Mouse (Mus musculus) layer of hippocampus, adult 18-20 months (tissue): Measurements from ENCODE around the gene Sdc1. TPM values are rescaled to one million over a fixed set of nuclear protein-coding genes. Genes with fewer than 3 reads are reported as not detected.

ENCODE experiments used
- DNase-seq, 2 experiments: peaks; one replicate each; pipeline ENCODE4 v3.0.0; 2022; ENCODE audit warnings: low spot score in 2 of 2
- long read RNA-seq: library from polyadenylated mRNA; stranded (forward); transcript quantifications from one replicate; pipeline ENCODE4 v2.0.0, GENCODE M21; 2021
- total RNA-seq, 2 experiments: library from RNA; stranded (reverse); gene quantifications; 2 replicates each; pipeline ENCODE4 v1.2.3; 2021

The Sdc1 gene
- 1 to 10 TPM in 1 of 2 experiments, under 1 TPM in 1; 0.67 to 1.0 TPM for total RNA-seq
- long read RNA-seq, result 0 reads

DNA sequence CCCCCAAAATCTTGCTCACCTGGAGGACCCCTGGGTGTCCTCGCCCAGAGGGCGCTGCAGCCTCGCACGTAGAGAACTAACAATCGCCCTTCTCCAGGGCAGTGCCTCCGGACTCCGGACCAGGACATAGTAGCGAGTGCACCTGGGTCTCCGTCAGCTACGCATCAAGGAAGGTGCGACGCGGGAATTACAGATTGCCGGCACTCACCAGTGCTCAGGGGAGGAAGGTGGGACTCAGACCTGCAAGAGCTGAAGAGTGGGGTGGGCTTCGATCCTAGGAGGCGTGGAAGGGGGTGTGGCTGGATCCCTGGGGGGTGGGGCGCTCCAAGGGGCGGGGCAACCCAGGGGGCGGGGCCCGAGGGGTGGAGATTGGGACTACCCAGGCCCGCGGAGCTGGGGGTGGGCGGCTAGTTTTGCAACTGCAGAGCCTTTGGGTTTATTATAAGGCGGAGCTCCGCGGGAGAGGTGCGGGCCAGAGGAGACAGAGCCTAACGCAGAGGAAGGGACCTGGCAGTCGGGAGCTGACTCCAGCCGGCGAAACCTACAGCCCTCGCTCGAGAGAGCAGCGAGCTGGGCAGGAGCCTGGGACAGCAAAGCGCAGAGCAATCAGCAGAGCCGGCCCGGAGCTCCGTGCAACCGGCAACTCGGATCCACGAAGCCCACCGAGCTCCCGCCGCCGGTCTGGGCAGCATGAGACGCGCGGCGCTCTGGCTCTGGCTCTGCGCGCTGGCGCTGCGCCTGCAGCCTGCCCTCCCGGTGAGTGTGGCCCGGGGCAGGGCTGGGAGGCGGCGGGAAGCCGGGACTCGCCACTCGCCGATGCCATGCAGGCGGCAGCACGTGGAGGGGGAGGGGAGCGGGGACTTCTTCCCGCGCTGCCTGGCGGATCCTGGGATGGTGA lies at the start of gene Sdc1:
Gene Sdc1, plus strand, starts transcription at position 378 of the 898 bp plus-strand sequence.
- DNase-seq, result peak; percentile 7 to 9

DNA sequence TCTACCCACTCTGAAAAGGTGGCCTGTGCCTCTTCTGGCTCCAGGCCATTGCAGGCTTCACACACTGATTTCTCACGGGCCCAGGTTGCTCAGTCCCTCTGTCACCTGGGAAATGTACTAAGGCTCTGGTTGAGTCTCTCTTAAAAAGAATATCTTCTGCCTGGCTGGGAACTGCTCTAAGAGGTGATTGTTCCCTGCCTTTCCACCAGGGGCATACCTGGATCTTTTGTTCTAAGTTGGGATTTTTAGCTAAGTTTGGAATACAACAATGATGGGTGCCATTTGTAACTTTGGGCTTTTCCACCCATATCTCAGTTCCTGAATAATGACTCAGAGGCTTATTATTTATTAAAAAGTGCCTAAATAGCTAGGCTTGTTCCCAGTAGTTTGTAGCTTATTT lies 44.2 kb upstream of the Sdc1 start:
- no peak for DNase-seq

GRCm38 (mm10) chr12:8728739-8729138 lies 42.4 kb upstream of the Sdc1 start:
- DNase-seq, result no peak

DNA sequence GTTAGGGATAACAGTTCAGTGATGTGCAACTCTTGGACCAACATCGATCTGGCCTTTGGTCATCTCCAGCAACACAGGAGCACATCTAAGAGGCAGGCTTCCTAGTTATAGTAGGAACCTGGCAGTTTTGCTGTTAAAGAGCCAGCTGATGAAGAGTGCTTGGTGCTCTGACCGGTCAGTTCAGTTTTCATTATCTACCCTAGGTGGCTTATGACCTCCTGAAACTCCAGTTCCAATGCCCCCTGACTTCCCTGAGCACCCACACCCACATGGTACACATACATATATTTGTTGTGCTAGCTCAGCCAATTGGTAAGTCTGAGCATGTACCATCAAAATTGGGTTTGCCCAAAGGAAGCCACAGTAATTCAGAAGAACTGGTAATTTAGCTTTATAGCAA lies 17.5 kb upstream of the Sdc1 start:
- no peak for DNase-seq

DNA sequence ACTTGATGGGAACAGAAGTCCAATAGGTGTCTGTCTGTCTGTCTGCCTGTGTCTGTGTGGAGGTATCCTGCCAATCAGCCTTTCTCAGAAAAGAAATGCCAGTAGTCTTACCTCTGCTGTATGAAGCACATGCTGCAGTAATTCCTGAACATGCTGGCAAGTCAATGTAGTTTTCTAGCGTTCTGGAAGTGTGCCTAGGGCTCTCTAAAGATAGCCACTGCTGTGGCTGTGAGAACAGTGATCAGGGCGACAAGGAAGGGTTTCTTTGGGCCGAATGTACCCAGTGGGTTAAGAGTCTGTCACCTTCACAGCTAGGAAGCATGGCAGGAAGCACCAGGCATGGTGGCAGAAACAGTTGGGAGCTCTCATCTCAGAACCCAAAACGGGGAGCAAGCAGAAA lies 17.0 kb upstream of the Sdc1 start:
- DNase-seq, result no peak

GRCm38 (mm10) chr12:8758029-8758428 lies 13.1 kb upstream of the Sdc1 start:
- no peak for DNase-seq

DNA sequence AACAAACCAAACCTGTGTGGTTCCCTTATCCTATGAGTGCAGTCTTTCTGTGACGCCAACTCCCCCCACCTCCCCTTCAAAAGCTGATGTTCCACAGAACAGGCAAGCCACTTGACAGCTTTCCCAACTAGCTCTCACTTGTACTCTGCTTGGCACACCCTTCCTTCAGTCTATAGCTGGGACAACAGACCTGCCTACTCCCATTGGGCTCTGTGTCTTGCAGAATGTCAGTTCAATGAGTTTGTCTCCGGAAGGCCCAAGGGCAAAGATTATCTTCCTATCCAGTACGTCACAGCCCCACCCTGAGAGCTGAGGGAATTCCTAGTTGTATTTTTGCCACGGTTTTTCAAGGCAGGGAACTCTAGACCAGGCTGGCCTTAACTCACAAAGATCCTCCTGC lies 12.0 kb upstream of the Sdc1 start:
- DNase-seq, result no peak

DNA sequence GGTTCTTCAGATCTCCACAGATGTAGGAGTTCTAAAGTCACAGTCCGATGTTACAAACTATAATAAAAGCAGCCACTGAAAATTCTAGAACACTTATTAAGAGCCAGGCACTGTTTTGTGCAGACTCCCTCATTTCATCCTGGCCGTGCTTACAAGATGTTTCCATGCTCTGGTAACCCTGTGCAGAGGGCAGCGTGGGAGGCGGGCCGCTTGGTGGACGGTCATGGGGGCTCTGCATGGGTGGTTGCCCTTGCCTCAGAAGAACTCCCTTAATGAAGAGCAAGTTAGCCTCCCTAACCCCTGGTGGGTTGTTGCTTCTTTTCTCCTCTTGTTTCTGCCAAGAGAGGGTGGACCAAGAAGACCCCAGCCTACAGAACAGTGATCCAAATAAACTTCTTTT lies 11.3 kb upstream of the Sdc1 start:
- no peak for DNase-seq

DNA sequence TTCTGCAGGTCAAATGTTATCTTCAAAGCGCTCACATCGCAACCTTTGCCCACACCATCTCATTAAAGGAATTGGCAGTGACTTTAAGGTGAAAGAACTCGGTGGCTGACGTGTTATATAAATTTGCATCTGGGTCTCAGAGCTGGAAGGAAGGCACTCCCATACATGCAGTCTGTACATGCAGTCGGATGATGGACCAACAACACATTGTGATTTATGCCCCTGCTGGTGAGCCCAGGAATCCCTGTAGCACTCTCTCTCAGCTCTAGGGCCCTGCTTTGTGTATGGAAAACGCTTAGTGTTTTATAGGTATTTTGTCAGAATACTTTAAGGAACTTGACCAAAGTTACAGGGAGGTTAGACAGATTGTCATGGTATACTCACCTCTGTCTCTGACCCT lies 10.6 kb upstream of the Sdc1 start:
- no peak for DNase-seq

GRCm38 (mm10) chr12:8761058-8761457 lies 10.1 kb upstream of the Sdc1 start:
- DNase-seq, result no peak

DNA sequence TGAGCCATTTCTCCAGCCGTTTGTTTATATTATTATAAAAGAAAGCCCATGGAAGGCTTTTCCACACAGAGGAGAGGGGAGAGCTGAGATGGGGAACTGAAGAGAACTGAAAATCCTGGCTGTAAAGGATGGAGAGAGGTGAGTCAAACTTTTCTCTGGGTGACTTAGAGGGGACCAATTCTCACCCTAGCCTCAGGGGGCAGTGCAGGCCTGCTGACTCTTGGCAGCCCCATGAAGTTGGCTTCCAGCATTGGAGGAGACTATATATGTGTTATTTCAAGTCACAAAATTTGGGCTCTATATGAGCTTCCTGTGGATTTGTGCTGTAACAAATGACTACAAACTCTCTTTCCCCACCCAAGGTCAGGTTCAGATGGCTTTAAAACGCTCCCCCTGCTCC lies 8.5 kb upstream of the Sdc1 start:
- no peak for DNase-seq

DNA sequence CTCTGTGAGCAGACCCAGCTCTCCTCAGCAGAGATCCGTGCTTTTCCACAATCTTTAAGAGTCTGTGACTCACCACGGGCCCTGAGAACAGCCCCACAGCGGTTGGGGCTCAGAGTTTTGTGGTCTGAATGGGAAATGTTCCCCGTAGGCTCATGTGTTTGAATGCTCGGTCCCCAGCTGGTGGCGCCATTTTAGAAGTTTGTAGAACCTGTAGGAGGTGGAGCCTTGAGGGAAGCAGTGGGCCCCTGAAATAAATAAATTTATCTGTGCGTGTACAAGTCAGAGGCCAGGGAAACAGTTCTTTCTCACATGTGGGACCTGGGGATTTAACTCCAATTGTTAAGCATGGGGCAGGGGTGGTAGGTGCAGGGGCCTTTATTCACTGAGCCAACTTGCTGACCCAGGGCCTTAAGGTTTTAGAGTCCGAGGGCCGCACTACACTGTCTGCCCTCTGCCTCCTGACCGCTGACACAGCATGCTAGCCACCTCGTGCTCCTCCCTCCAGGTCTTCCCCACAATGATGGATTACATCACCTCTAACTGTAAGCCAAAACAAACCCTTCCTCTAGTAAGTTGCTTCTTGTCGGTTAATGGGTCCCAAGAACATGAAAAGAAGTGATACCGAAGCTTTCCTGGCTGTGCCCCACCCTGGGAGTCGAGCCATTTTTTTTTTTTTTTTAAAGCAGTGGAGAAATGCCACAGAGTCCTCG lies 6.7 kb upstream of the Sdc1 start:
- no peak for DNase-seq

DNA sequence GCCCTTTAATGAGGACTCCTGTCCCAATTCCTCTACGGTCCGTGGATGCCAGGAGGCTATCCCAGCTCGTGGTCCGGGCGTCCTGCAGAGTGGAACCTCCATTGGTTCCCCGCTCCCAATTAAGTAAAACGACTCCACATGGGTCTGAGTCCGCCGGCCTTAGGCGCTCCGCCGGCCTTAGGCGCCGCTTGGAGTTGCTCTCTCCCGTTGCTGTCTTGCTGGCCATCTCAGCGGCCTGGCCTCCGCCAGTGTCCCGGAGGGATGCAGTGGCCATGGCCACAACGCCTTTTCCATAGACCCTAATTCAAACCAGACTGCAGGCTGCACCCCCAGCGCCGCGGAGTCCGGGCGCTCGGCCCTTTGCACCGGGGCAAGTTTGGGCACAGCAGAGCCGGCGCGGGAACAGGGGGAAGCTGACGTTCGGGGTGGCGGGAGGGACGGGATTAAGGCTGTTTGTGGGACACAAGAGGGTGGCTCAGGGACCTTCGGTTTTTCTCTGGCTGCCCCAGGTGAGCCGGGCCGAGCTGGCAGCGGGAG lies 789 bp downstream of the Sdc1 start:
- DNase-seq, result no peak

- DNase-seq, result no peak
These were observed 1.5 kb downstream of the Sdc1 start for GRCm38 (mm10) chr12:8772451-8773143.

DNA sequence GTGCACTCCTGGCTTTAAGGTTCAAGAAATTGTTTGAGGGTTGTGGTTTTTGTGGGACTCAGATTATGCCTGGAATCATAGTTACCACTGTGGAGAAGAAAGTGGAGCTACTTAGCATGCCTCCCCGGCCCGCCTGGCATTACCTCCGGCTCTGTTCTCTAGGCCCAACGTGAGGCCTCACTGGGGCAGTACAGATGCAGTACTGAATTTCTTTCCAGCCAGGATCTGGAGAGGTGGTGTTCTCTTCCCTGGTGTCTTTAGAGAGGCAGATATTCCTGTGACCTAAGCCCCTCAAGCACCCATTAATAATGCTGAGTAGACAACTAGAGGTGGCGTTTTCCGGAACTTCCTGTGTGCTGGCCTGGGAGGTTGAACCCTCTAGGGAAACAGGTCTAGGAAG lies 2.2 kb downstream of the Sdc1 start:
- no peak for DNase-seq

- DNase-seq, result no peak
These were observed 3.1 kb downstream of the Sdc1 start for GRCm38 (mm10) chr12:8774183-8774582.

GRCm38 (mm10) chr12:8776206-8776605 lies 5.1 kb downstream of the Sdc1 start:
- no peak for DNase-seq

DNA sequence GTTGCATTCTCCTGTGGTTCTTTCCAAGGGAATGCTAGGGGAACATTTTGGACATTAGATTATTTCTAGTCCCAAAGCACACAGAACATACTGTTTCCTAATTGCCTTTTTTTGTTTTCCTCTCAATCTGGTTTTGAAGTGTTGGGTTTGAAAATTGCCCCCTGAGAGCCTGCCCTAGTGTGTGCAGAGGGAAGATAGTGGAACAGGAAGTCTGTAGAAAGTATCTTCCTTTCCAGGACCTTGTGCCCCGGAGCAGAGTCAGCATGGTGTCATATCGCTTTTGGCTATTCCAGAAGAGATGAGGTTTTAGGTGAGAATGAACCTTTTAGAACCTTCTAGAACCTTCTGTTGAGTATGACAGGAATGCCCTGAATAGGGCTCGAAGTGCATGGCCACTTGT lies 5.6 kb downstream of the Sdc1 start:
- no peak for DNase-seq

DNA sequence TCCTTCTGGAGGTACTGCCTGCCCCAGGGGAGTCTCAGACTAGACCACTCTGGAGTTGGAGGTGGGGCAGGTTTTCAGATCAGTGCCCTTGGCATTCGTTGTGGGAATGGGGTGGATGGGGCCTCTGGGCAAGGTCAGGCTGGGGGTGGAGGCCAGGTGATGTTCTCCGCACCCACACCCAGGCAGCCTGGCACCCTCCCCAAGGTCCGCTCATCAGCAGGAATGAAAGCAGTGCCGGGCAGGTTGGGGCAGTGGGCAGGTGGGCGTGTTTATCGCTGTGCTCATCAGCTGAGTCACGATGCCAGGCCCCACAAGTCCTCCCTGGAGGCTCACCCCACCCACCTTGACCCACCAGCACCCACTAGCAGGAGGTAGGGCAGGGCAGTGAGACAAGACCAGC lies 7.0 kb downstream of the Sdc1 start:
- DNase-seq, result no peak

DNA sequence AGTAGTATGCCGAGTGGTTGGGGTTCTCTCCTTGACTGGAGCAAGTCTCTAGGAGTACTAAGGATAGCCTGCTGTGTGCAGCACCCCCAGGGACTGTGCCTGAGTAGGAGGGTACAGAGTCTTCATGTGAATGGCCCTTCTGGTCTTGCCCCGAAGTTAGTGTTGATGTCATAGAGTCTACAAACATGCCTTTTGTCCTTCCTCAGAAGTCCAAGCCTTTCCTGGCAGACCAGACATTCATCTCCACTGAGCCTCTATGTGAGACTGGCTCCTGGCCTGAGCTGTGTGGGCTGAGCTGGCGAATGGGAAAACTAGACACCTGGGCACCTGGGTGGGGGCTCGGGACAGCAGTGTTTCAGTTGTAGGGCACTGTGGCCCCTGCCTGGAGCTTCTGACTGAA lies 8.7 kb downstream of the Sdc1 start:
- DNase-seq, result no peak

DNA sequence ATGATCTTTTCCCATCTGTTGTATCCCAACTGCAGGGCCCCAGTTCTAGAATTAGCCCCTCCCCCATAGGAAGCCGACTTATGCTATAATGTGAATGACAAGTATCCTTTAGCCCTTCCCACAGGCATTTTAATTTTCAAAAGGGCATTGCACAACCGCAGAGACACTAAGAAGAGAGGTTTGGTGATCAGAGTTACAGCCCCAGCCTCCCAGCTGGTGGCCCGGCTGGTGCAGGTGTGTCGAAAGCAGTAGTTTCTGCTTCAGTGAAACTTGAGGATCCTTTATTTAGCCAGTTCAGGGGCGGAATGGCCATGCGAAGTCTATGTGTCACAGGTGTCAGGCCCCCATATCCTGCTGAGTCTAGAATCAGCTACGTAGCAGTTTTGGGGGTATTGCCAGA lies 10.0 kb downstream of the Sdc1 start:
- DNase-seq, result no peak
